Mouse (Mus musculus): ENCODE results near the gene Mtmr4. TPM values are rescaled to one million over a fixed set of nuclear protein-coding genes. Genes with fewer than 3 reads are reported as not detected.
A peak's percentile ranks its signal among the peaks of the same experiment; 100 is the strongest.

Mtmr4 gene
- total and polyA plus RNA-seq, 3 experiments, result 7.3 to 20.2 (median 14.3) TPM

- Histone ChIP-seq H3K9me3 (replicated peaks) (peaks cover 6% of the 10 kb centered on the region), H3K4me1 (ENCODE audit: insufficient read depth, low read depth, low read length) (peaks cover 5% of the 10 kb centered on the region), H3K4me3 (ENCODE audit: low read depth, low read length) (no peak within 1 kb of the TSS), H3K27me3 (ENCODE audit: insufficient read depth, low read length) (no peaks in the 10 kb centered on the region), H3K36me3 (replicated peaks) (peaks cover 61% of the 10 kb centered on the region)
- no peak for TF ChIP-seq GATA1 (IDR thresholded peaks at IDR 0.05; ENCODE audit: borderline replicate concordance, low read length)
- TF ChIP-seq GATA2 (IDR thresholded peaks at IDR 0.05; ENCODE audit: borderline replicate concordance, low read depth, low read length), result no peak
- no peak for TF ChIP-seq POLR2AphosphoS5 (IDR thresholded peaks at IDR 0.05; ENCODE audit: insufficient replicate concordance, low read depth, low read length)
- no peak for TF ChIP-seq TAL1 (conservative IDR thresholded peaks at IDR 0.05; ENCODE audit: low read depth, low read length)
- TF ChIP-seq CTCF (IDR thresholded peaks at IDR 0.05; ENCODE audit: low read depth, low read length), result no peak
- ATAC-seq (ENCODE audit: extremely low read depth, insufficient number of reproducible peaks, low FRiP score, poor library complexity, severe bottlenecking), result no peak
- DNase-seq (ENCODE audit: low spot score), result no peak
Measured at GRCm38 (mm10) chr11:87616790-87617474, 25.0 kb downstream of the Mtmr4 start, which contains the start of gene Hsf5. Hsf5 (plus strand) TSS chr11:87617164.

DNA sequence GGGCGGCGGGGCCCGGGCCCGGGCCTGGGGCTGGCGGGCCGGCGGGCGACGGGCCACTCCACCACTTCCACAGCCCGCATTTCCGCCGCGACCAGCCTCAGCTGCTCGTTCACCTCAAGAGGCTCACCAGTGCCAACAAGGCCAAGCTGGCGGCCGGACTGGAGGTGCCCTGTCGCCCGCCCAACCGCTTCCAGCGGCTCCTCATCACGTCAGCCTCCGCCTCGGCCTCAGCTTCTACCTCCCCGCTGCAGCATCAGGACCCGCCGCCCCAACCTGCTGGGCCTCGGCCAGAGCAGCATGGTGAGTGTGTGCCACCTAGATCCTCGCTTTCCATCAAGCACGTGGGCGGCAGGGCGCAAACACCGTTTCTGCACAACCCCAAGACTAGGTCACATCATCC lies 25.6 kb downstream of the Mtmr4 start:
- H3K4me1 ChIP-seq (ENCODE audit: insufficient read depth, low read depth, low read length), result peaks cover 5% of the 10 kb centered on the region
- ATAC-seq (ENCODE audit: extremely low read depth, insufficient number of reproducible peaks, low FRiP score, poor library complexity, severe bottlenecking) (no peak), DNase-seq (ENCODE audit: low spot score) (no peak)
- no peak for TF ChIP-seq TAL1 (conservative IDR thresholded peaks at IDR 0.05; ENCODE audit: low read depth, low read length)
- TF ChIP-seq GATA1 (IDR thresholded peaks at IDR 0.05; ENCODE audit: borderline replicate concordance, low read length), result no peak
- no peak for TF ChIP-seq CTCF (IDR thresholded peaks at IDR 0.05; ENCODE audit: low read depth, low read length)
- no peak for TF ChIP-seq POLR2AphosphoS5 (IDR thresholded peaks at IDR 0.05; ENCODE audit: insufficient replicate concordance, low read depth, low read length)
- TF ChIP-seq GATA2 (IDR thresholded peaks at IDR 0.05; ENCODE audit: borderline replicate concordance, low read depth, low read length), result no peak
- H3K9me3 ChIP-seq (replicated peaks), result peaks cover 6% of the 10 kb centered on the region
- H3K36me3 ChIP-seq (replicated peaks), result peaks cover 55% of the 10 kb centered on the region
- H3K27me3 ChIP-seq (ENCODE audit: insufficient read depth, low read length), result no peaks in the 10 kb centered on the region
- no peak overlapping the region for H3K4me3 ChIP-seq (ENCODE audit: low read depth, low read length)

DNA sequence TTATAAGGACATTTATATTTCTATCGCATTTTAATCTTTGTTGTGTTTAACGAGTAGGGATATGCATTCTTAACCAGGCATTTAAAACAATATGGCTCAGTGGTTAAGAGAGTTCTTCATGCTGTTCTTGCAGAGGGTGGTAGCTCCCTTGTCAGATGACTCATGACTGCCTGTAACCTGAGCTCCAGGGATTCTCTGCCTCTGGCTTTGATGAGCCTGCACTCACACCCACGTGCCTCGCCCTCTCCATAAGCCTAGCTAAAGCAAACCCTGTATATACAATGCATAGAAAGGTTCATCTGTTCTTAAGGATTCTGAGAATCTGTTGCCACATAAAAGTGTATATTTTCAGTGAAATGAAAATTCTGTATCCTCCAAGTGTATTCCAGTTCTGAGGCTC lies 31.2 kb downstream of the Mtmr4 start:
- peaks cover 13% of the 10 kb centered on the region for H3K36me3 ChIP-seq (replicated peaks)
- DNase-seq (ENCODE audit: low spot score) (no peak), ATAC-seq (ENCODE audit: extremely low read depth, insufficient number of reproducible peaks, low FRiP score, poor library complexity, severe bottlenecking) (no peak)
- H3K4me3 ChIP-seq (ENCODE audit: low read depth, low read length), result no peak overlapping the region
- no peak for TF ChIP-seq TAL1 (conservative IDR thresholded peaks at IDR 0.05; ENCODE audit: low read depth, low read length)
- TF ChIP-seq CTCF (IDR thresholded peaks at IDR 0.05; ENCODE audit: low read depth, low read length), result no peak
- TF ChIP-seq GATA1 (IDR thresholded peaks at IDR 0.05; ENCODE audit: borderline replicate concordance, low read length), result no peak
- TF ChIP-seq GATA2 (IDR thresholded peaks at IDR 0.05; ENCODE audit: borderline replicate concordance, low read depth, low read length), result no peak
- TF ChIP-seq POLR2AphosphoS5 (IDR thresholded peaks at IDR 0.05; ENCODE audit: insufficient replicate concordance, low read depth, low read length), result no peak
- no peaks in the 10 kb centered on the region for H3K27me3 ChIP-seq (ENCODE audit: insufficient read depth, low read length)
- H3K9me3 ChIP-seq (replicated peaks), result no peaks in the 10 kb centered on the region
- peaks cover 2% of the 10 kb centered on the region; the same call in 1 of the 2 replicates for H3K4me1 ChIP-seq (ENCODE audit: insufficient read depth, low read depth, low read length)

DNA sequence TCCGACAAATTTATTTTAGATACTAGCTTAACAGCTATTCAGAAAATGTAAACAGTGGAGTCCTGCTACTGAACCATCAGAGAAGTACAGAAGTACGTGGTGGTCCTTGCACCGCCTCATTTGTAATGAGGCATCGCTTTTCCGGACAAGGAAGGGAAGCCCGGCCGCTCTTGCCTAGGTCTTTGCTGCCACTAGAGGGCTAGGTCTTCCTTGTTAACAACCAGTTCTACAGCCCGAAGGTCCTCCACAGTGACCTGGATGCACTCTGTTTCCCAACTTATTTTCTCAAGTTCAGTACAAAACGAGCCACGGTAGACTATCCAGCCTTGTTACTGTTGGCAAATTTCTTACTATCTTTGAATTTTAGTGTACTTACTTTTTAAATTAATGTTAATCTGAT lies 37.9 kb downstream of the Mtmr4 start:
- Histone ChIP-seq H3K9me3 (replicated peaks) (no peaks in the 10 kb centered on the region), H3K27me3 (ENCODE audit: insufficient read depth, low read length) (no peaks in the 10 kb centered on the region), H3K36me3 (replicated peaks) (no peaks in the 10 kb centered on the region), H3K4me1 (ENCODE audit: insufficient read depth, low read depth, low read length) (no peaks in the 10 kb centered on the region; the same call in 1 of the 2 replicates), H3K4me3 (ENCODE audit: low read depth, low read length) (no peak overlapping the region)
- TF ChIP-seq GATA2 (IDR thresholded peaks at IDR 0.05; ENCODE audit: borderline replicate concordance, low read depth, low read length) (no peak), CTCF (IDR thresholded peaks at IDR 0.05; ENCODE audit: low read depth, low read length) (0 out of 2 replicates have a peak, but pooled peaks have one; percentile 9)
- ATAC-seq (ENCODE audit: extremely low read depth, insufficient number of reproducible peaks, low FRiP score, poor library complexity, severe bottlenecking) (no peak), DNase-seq (ENCODE audit: low spot score) (no peak)

GRCm38 (mm10) chr11:87638793-87639192 lies 46.8 kb downstream of the Mtmr4 start:
- H3K27me3 ChIP-seq (ENCODE audit: insufficient read depth, low read length), result no peaks in the 10 kb centered on the region
- H3K36me3 ChIP-seq (replicated peaks), result no peaks in the 10 kb centered on the region
- H3K9me3 ChIP-seq (replicated peaks), result no peaks in the 10 kb centered on the region
- peak overlapping the region; percentile 73 for H3K4me3 ChIP-seq (ENCODE audit: low read depth, low read length)
- ATAC-seq (ENCODE audit: extremely low read depth, insufficient number of reproducible peaks, low FRiP score, poor library complexity, severe bottlenecking) (no peak), DNase-seq (ENCODE audit: low spot score) (no peak)
- H3K4me1 ChIP-seq (ENCODE audit: insufficient read depth, low read depth, low read length), result peaks cover 10% of the 10 kb centered on the region
- TF ChIP-seq CTCF (IDR thresholded peaks at IDR 0.05; ENCODE audit: low read depth, low read length) (no peak), GATA1 (IDR thresholded peaks at IDR 0.05; ENCODE audit: borderline replicate concordance, low read length) (no peak), TAL1 (conservative IDR thresholded peaks at IDR 0.05; ENCODE audit: low read depth, low read length) (no peak)

DNA sequence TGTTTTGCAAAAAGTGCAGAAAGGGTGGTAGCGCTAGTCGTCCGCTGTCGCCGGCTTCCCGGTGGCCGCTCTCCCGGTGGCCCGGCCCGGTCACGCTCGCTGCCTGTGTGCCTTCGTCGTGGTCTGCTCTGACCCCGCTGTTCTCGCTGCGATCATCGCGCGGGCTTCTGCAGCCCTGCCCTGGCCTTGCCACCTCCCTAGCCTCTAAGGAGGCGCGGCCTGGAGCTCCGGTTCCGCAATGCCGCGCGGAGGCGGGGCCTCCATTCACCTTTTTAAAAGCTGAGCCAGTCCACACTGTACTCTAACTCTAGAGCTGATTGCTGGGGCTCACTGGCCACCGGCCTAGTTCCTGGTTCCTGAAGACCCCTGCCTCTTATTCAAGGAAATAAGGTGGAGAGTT lies 47.2 kb downstream of the Mtmr4 start:
- Histone ChIP-seq H3K9me3 (replicated peaks) (no peaks in the 10 kb centered on the region), H3K4me1 (ENCODE audit: insufficient read depth, low read depth, low read length) (peaks cover 10% of the 10 kb centered on the region), H3K4me3 (ENCODE audit: low read depth, low read length) (peak overlapping the region; percentile 73), H3K36me3 (replicated peaks) (no peaks in the 10 kb centered on the region), H3K27me3 (ENCODE audit: insufficient read depth, low read length) (no peaks in the 10 kb centered on the region)
- DNase-seq (ENCODE audit: low spot score) (peak; percentile 79), ATAC-seq (ENCODE audit: extremely low read depth, insufficient number of reproducible peaks, low FRiP score, poor library complexity, severe bottlenecking) (peak; percentile 63)
- TF ChIP-seq POLR2AphosphoS5 (IDR thresholded peaks at IDR 0.05; ENCODE audit: insufficient replicate concordance, low read depth, low read length) (no peak), TAL1 (conservative IDR thresholded peaks at IDR 0.05; ENCODE audit: low read depth, low read length) (no peak), CTCF (IDR thresholded peaks at IDR 0.05; ENCODE audit: low read depth, low read length) (no peak), GATA2 (IDR thresholded peaks at IDR 0.05; ENCODE audit: borderline replicate concordance, low read depth, low read length) (no peak), GATA1 (IDR thresholded peaks at IDR 0.05; ENCODE audit: borderline replicate concordance, low read length) (no peak)
